29 mouse cellular contexts compared by ENCODE assay signal in genomic region chr7:104340744-104341143, GRCm38 (mm10). TPM values are rescaled to one million over a fixed set of nuclear protein-coding genes. Genes with fewer than 3 reads are reported as not detected.
"Had no signal": no experiment of that assay in that cellular context is flagged by ENCODE, and none has a peak within 500 bp of the region (broad histone marks: within the 10 kb centered on the region; RNA-seq: fewer than 3 reads in every experiment).

No protein-coding gene starts in this region.

RNA-seq across cellular contexts. Expression of gene Trim34b, which starts 11.5 kb away (rescaled TPM):
- total RNA-seq: left cerebral cortex, postnatal 10 days; left cerebral cortex, postnatal 25 days; left cerebral cortex, postnatal 4 days; megakaryocyte, adult 5-6 weeks; megakaryocyte-erythroid progenitor cell, adult 5-6 weeks; midbrain, postnatal 0 days had no signal
- polyA plus RNA-seq: limb, embryonic 10.5 days; limb, embryonic 11.5 days; limb, embryonic 12.5 days; limb, embryonic 15.5 days; liver, embryonic 12.5 days; liver, embryonic 13.5 days; liver, embryonic 15.5 days; liver, postnatal 0 days; lung, embryonic 14.5 days; lung, embryonic 16.5 days; midbrain, embryonic 10.5 days; midbrain, embryonic 11.5 days; midbrain, embryonic 12.5 days; midbrain, embryonic 13.5 days; midbrain, embryonic 14.5 days; midbrain, embryonic 15.5 days; midbrain, embryonic 16.5 days; midbrain, postnatal 0 days; neural tube, embryonic 11.5 days; neural tube, embryonic 12.5 days had no signal

RNA-seq across cellular contexts. Expression of gene Trim12a, which starts 25.5 kb away (rescaled TPM):
- polyA plus RNA-seq: myocyte had no signal

RNA-seq across cellular contexts. Expression of gene Trim30b, which starts 28.9 kb away (rescaled TPM):
- total RNA-seq: left cerebral cortex, postnatal 10 days; left cerebral cortex, postnatal 14 days; left cerebral cortex, postnatal 25 days; left cerebral cortex, postnatal 36 days; left cerebral cortex, postnatal 4 days; midbrain, postnatal 0 days had no signal
- polyA plus RNA-seq: limb, embryonic 11.5 days; limb, embryonic 12.5 days; limb, embryonic 13.5 days; midbrain, embryonic 10.5 days; midbrain, embryonic 11.5 days; midbrain, embryonic 12.5 days; midbrain, embryonic 13.5 days; midbrain, embryonic 16.5 days; myocyte; neural tube, embryonic 11.5 days; neural tube, embryonic 12.5 days had no signal

RNA-seq across cellular contexts. Expression of gene Trim5, which starts 52.9 kb away (rescaled TPM):
- total RNA-seq: midbrain, postnatal 0 days had no signal
- polyA plus RNA-seq: limb, embryonic 10.5 days; midbrain, embryonic 11.5 days; midbrain, embryonic 13.5 days; myocyte had no signal
